Mouse (Mus musculus): ENCODE measurements at regions not wholly inside any gene's neighbourhood (a gene's known extent, or its start where the extent isn't known, plus 50 kb on each side); places are given as distances from the start of the nearest gene placed in this dataset.
A peak's percentile ranks its signal among the peaks of the same experiment; 100 is the strongest.

DNA sequence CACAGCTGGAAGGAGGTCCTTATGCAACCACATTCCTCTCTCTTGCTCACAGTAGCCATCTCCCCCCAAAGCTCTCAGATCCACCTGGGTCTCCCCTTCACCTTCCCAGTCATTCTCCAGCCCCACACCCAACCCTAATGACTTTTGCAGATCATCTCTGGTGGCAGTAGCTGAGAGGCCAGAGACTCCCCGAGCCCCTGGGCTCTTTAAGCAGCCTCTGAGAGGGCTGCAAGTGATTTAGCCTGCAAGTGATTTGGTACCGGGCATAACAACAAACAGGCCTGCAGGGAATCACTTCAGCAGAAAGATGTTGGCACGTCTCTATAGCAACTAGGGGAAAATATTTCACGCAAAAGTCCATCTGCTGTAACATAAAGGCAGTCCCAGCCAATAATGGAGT is 142.0 kb downstream of the Fgf18 start:
- no peaks in the 10 kb centered on the region for H3K9me3 ChIP-seq
- H3K27ac ChIP-seq, result peak overlapping the region; percentile 58; the same call in 1 of the 2 replicates
- H3K36me3 ChIP-seq (replicated peaks), result no peaks in the 10 kb centered on the region
- no peak overlapping the region for H3K4me2 ChIP-seq
- peak; percentile 56 for ATAC-seq (replicated peaks)
- no peak overlapping the region for H3K9ac ChIP-seq
- no peaks in the 10 kb centered on the region for H3K27me3 ChIP-seq (replicated peaks)
- 23% methylated on average over 4 of the region's 4 CpGs for WGBS
- peaks cover 10% of the 10 kb centered on the region for H3K4me1 ChIP-seq
- no peak overlapping the region for H3K4me3 ChIP-seq

DNA sequence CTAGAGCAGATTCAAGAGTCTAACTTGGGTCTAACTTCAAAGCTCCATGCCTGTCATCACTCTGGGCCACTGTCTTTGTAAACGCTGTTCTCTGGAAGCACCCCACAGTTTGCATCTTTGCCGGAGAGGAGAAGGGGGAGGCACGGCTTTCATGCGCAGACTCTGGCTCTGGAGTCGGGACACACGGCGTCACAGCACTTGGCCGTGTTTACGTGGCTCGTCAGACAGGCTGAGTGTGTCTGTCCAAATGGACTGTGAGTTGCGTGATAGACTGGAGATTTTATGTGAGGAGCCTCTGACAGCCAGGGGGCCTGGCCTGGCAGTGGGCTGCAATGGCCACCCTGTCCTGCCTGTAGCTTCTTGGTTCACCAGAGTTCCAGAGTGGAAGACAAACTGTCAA is 142.6 kb downstream of the Fgf18 start:
- Histone ChIP-seq H3K9ac (no peak overlapping the region), H3K9me3 (no peaks in the 10 kb centered on the region), H3K4me3 (no peak overlapping the region), H3K36me3 (replicated peaks) (no peaks in the 10 kb centered on the region), H3K27me3 (replicated peaks) (no peaks in the 10 kb centered on the region), H3K4me2 (no peak overlapping the region), H3K4me1 (peaks cover 10% of the 10 kb centered on the region), H3K27ac (no peak overlapping the region)
- WGBS, result 85% methylated on average over 11 of the region's 11 CpGs
- ATAC-seq (replicated peaks), result no peak

DNA sequence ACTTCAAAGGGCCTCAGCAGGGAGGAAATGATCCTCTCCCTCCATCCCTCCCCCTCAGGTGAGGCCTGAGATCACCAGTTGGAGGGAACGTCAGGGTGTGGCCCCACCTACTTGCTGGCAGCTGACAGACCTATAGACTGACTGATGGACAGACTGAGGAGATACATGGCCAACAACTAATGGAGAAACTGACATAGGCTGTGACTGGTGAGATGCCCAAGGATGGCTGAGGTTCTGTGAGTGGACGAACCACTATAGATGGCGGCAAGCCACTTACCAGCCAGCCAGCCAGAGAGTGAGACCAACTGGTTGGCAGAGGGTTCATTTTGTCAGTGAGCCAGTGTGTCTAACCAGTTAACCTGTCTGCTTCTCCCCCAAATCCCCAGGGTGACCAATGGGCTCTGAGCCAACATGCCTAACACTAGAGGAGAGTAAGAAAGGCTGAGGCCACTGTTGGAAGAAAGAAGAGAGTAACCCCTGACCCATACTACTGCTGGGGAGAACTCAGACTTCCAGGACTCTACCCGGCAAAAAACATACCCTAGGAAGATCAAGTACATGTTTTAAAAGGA is 147.4 kb downstream of the Fgf18 start:
- no peak overlapping the region for H3K4me3 ChIP-seq
- WGBS, result 86% methylated on average over 4 of the region's 4 CpGs
- no peaks in the 10 kb centered on the region for H3K36me3 ChIP-seq (replicated peaks)
- H3K9ac ChIP-seq, result no peak overlapping the region
- H3K27me3 ChIP-seq (replicated peaks), result no peaks in the 10 kb centered on the region
- no peak overlapping the region for H3K4me2 ChIP-seq
- H3K9me3 ChIP-seq, result no peaks in the 10 kb centered on the region
- ATAC-seq (replicated peaks), result no peak
- H3K27ac ChIP-seq, result no peak overlapping the region
- peaks cover under 1% of the 10 kb centered on the region; the same call in 1 of the 2 replicates for H3K4me1 ChIP-seq

DNA sequence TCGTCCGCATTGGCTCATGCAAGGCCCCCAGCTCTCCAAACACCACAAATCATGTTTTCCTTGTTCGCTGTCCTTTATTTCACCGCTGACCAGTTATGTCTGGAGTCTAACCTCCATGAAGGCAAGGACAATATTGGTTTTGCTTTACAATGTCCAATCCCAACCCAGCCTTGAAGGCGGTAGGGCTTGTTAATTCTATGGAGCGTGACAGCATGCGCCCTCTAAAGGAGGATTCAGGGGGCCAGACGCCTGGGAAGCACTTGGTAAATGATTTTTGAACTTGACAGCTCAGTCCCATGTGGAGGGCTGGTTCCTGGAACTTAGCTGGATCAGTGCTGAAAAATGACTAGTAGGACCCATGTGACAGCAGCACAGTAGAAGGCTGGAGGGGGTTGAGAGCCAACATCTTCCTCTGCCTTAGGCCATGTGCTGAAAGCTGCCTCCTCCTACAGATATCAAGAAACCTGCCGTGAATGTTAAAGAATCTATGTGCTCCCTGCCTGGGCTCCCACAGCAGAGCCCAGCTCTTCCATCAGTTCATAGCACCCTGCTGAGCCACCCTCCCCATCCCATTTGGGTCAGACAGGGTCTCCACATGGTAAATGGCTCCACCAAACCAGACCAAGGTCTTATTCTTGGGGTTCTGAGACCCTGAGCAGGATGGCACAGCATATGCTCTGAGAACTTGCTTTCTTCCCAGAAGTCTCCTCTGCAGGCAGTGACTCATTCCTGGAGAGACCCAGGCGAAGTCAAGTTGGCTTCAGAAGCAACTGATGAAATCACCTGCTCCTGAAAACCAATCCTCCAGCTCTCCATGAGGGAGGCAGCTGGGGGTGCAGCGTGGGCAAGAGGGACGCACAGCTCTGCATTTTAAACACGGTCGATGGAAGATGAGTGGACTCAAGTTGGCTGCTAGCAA is 148.3 kb downstream of the Fgf18 start:
- no peak overlapping the region for H3K4me3 ChIP-seq
- no peak overlapping the region for H3K27ac ChIP-seq
- WGBS, result 85% methylated on average over 14 of the region's 14 CpGs
- H3K27me3 ChIP-seq (replicated peaks), result no peaks in the 10 kb centered on the region
- no peaks in the 10 kb centered on the region for H3K9me3 ChIP-seq
- H3K36me3 ChIP-seq (replicated peaks), result no peaks in the 10 kb centered on the region
- H3K9ac ChIP-seq, result no peak overlapping the region
- no peak overlapping the region for H3K4me2 ChIP-seq
- ATAC-seq (replicated peaks), result no peak
- no peaks in the 10 kb centered on the region for H3K4me1 ChIP-seq

DNA sequence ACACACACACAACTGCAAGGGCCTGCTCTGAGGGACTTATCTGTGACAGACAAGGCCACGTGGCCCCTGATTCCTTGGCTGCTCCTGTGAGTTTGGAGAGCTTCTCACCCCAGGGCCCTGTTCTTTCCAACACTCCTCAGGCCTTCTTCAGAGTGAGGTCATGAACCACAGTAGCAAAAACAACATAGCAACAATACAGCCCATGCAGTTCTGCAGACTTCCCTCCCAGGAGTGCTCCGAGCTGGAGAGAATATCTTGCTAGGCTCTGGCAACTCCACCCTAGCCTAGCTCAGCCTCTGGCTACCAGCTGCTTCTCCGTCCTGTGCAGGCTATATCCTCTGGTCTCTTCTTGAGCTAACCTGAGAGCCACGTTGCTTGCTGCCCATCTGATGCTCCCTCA is 152.8 kb downstream of the Fgf18 start:
- Histone ChIP-seq H3K4me2 (no peak overlapping the region), H3K27me3 (replicated peaks) (no peaks in the 10 kb centered on the region), H3K4me1 (no peaks in the 10 kb centered on the region), H3K9me3 (no peaks in the 10 kb centered on the region), H3K27ac (no peak overlapping the region), H3K9ac (no peak overlapping the region), H3K36me3 (replicated peaks) (no peaks in the 10 kb centered on the region), H3K4me3 (no peak overlapping the region)
- no peak for ATAC-seq (replicated peaks)
- 74% methylated on average over 4 of the region's 4 CpGs for WGBS

DNA sequence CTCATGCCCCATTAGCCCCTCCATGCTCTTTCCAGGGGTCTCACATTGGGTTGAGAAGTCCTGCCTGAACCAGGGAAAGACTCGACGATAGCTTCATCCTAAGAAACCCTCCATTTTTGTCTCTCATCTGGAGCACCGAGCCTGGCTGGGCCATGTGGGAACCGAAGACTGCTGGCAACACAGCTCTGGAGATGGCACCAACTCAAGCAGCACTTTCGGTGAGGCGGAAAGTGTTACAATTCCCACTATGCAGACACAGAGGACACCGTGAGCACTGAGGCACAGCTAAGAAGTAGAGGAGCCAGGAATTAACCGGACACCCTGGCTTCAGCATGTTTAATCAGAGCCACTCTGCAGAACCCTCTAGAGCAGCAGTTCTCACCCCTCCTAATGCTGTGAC is 153.8 kb downstream of the Fgf18 start:
- no peak overlapping the region for H3K9ac ChIP-seq
- no peak overlapping the region for H3K27ac ChIP-seq
- 77% methylated on average over 8 of the region's 8 CpGs for WGBS
- H3K36me3 ChIP-seq (replicated peaks), result no peaks in the 10 kb centered on the region
- H3K4me3 ChIP-seq, result no peak overlapping the region
- no peaks in the 10 kb centered on the region for H3K9me3 ChIP-seq
- ATAC-seq (replicated peaks), result no peak
- H3K4me1 ChIP-seq, result no peaks in the 10 kb centered on the region
- no peak overlapping the region for H3K4me2 ChIP-seq
- H3K27me3 ChIP-seq (replicated peaks), result no peaks in the 10 kb centered on the region

DNA sequence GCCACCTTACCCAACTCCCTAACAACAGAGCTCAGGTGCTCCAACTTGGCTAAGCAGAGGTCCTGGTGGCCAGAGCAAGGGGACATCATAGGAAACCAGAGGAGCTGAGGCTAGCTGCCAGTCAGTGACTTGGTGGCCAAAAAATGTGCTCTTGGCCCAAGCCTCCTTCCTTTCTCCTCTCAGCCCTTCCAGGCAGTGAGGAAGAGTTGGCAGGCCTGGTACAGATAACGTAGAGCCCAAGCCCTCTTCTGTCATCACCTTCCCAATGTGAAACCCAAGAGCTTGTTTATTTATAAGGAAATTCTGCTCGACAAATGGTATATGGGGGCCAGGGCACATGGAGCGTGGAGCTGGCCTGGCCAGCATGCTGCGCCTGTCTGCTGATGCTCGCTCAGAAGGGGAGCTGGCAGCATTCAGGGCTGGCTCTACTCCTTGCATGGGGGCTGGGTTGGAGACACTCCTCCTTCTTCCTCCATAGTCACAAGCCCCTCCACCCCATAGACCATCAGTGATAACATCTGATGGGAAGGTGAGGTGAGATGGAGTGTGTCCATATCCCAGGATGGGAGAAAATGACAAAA is 156.1 kb downstream of the Fgf18 start:
- H3K4me1 ChIP-seq, result no peaks in the 10 kb centered on the region
- H3K9me3 ChIP-seq, result no peaks in the 10 kb centered on the region
- H3K27ac ChIP-seq, result no peak overlapping the region
- no peak for ATAC-seq (replicated peaks)
- no peak overlapping the region for H3K4me3 ChIP-seq
- 88% methylated on average over 5 of the region's 5 CpGs for WGBS
- H3K27me3 ChIP-seq (replicated peaks), result no peaks in the 10 kb centered on the region
- no peaks in the 10 kb centered on the region for H3K36me3 ChIP-seq (replicated peaks)
- no peak overlapping the region for H3K9ac ChIP-seq
- H3K4me2 ChIP-seq, result no peak overlapping the region

DNA sequence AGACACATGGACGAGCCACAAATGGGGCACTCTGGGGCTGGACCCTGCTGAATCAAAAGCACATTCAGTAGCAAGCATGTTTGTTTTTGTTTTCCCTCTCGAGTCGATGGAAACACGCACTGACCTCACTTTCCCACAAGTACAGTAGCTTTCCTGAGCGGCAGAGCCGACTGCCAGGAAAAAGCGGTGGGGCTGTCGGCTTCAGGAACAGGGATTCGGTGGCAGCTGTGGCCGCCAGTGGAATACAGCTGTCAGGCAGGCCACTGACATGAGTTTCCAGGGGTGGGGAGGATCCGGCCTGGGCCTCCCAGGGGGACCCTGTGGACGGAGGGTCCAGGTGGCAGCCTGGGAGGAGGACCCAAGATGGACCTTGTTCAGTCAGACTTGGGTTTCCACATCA is 157.0 kb downstream of the Fgf18 start:
- Histone ChIP-seq H3K36me3 (replicated peaks) (no peaks in the 10 kb centered on the region), H3K4me3 (no peak overlapping the region), H3K9ac (no peak overlapping the region), H3K4me1 (no peaks in the 10 kb centered on the region), H3K9me3 (no peaks in the 10 kb centered on the region), H3K4me2 (no peak overlapping the region), H3K27me3 (replicated peaks) (no peaks in the 10 kb centered on the region), H3K27ac (no peak overlapping the region)
- ATAC-seq (replicated peaks), result no peak
- 89% methylated on average over 12 of the region's 12 CpGs for WGBS

DNA sequence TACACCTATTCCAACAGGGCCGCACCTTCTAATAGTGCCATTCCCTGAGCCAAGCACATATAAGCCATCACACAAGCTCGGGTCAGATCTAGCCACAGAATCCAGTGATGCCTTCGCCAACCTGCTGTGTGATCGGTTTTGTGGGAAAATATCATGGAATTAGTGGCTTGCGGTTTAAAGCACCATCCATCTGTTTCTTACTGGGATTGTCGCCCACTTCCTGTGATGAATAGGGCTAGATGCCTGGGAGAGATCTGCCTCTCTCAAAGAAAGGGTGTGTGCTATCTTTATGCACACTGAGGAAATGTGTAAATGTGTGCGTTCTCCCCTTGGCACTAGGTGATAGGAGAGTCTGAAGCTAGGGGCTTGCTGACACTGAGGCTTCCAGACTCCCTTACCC is 154.5 kb upstream of the Smim23 start:
- H3K27ac ChIP-seq, result no peak overlapping the region
- no peaks in the 10 kb centered on the region for H3K36me3 ChIP-seq (replicated peaks)
- H3K9ac ChIP-seq, result no peak overlapping the region
- no peak overlapping the region for H3K4me2 ChIP-seq
- no peak for ATAC-seq (replicated peaks)
- H3K4me3 ChIP-seq, result no peak overlapping the region
- 90% methylated on average over 7 of the region's 7 CpGs for WGBS
- no peaks in the 10 kb centered on the region for H3K27me3 ChIP-seq (replicated peaks)
- no peaks in the 10 kb centered on the region for H3K9me3 ChIP-seq
- no peaks in the 10 kb centered on the region for H3K4me1 ChIP-seq

DNA sequence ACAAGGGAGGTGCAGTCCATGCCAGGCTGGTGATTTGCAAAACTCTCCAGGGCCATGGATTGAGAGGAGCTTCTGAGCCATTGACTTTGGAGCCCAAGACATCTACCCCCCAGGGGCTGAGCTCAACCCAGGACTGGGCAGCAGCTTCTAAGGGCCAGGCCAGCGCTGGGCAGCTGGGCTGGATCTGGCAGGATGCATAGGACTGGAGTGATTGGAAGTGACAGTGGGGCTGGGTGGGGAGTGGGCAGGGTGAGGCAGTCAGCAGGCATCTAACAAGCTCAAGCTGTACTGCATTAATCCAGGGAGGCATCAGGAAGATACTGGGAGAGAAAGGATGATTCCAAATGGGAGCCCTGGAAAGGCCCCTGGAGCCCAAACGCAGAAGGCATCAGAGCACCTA is 152.2 kb upstream of the Smim23 start:
- Histone ChIP-seq H3K4me3 (no peak overlapping the region), H3K9ac (no peak overlapping the region), H3K36me3 (replicated peaks) (no peaks in the 10 kb centered on the region), H3K4me2 (no peak overlapping the region), H3K27ac (no peak overlapping the region), H3K4me1 (no peaks in the 10 kb centered on the region), H3K9me3 (no peaks in the 10 kb centered on the region), H3K27me3 (replicated peaks) (no peaks in the 10 kb centered on the region)
- 86% methylated on average over 2 of the region's 2 CpGs for WGBS
- ATAC-seq (replicated peaks), result no peak

DNA sequence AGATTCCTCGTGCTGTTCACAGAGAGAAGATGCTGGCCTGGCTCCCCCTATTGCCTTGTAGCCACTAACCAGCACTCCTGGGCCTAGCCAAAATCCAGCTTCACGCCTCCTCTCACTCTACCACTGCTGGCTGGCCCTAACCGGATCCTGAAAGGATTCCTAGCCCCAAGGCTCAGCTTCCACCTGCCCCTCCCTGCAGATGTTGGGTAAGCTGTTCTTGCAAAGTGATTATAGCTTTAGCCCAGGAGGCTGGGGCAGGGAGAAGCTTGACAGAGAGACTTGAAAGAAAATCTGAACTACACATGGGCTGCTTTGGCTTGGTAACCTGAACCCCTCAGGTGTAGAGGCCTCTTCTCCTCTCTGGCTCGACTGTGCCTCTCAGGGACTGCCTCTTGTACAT is 149.0 kb upstream of the Smim23 start:
- WGBS, result 62% methylated on average over 4 of the region's 4 CpGs
- Histone ChIP-seq H3K27ac (no peak overlapping the region), H3K9me3 (no peaks in the 10 kb centered on the region), H3K4me1 (no peaks in the 10 kb centered on the region), H3K36me3 (replicated peaks) (no peaks in the 10 kb centered on the region), H3K4me2 (no peak overlapping the region), H3K27me3 (replicated peaks) (no peaks in the 10 kb centered on the region), H3K9ac (no peak overlapping the region), H3K4me3 (no peak overlapping the region)
- ATAC-seq (replicated peaks), result no peak

DNA sequence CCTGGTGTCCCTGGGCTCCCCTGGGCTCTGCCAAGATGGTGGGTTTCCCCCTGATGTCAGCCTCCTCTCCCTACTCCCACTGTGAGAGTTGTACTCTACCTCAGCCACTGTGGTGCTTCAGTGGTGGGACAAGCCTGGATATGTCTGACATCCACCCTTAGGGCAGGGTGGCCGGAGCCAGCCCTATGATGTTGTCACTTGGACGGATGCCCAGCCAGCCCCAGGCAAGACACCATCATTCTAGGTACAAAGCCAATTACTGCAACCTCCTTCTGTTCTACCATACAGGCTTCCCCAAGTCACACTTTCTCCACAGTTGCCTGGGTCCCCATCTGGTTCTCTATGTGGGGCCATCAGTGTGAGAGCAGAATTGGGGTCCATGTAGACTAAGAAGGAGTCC is 141.0 kb upstream of the Smim23 start:
- ATAC-seq (replicated peaks), result no peak
- Histone ChIP-seq H3K36me3 (replicated peaks) (no peaks in the 10 kb centered on the region), H3K4me3 (no peak overlapping the region), H3K9me3 (no peaks in the 10 kb centered on the region), H3K4me2 (no peak overlapping the region), H3K27me3 (replicated peaks) (no peaks in the 10 kb centered on the region), H3K4me1 (no peaks in the 10 kb centered on the region), H3K9ac (no peak overlapping the region), H3K27ac (no peak overlapping the region)
- 74% methylated on average over 2 of the region's 2 CpGs for WGBS

Data from midbrain, embryonic 15.5 days (tissue).